Mouse (Mus musculus) erythroblast, embryonic 14.5 days (primary cell): ENCODE data around the gene Spef2. TPM values are rescaled to one million over a fixed set of nuclear protein-coding genes. Genes with fewer than 3 reads are reported as not detected.
"Not testable (repeated sequence)": the region's sequence is repeated elsewhere in the genome, so short reads cannot be mapped to it uniquely, and the experiment has no call there.

Experiments
- H3K27me3 ChIP-seq: 2 replicates; pipeline ENCODE4 v1.6.1; 2012; ENCODE audit warnings: inconsistent platforms; ENCODE audit not compliant: control insufficient read depth
- H3K36me3 ChIP-seq: 2 replicates; pipeline ENCODE4 v1.6.1; 2012; ENCODE audit warnings: mild to moderate bottlenecking, inconsistent platforms; ENCODE audit not compliant: control insufficient read depth
- H3K4me1 ChIP-seq: 2 replicates; pipeline ENCODE4 v1.6.1; 2012; ENCODE audit warnings: inconsistent platforms; ENCODE audit not compliant: control insufficient read depth
- H3K4me3 ChIP-seq: replicated peaks from 2 replicates; pipeline ENCODE3; 2012; ENCODE audit warnings: moderate library complexity, mild to moderate bottlenecking, inconsistent platforms
- H3K9me3 ChIP-seq: 2 replicates; pipeline ENCODE4 v1.6.1; 2012; ENCODE audit warnings: low read length, inconsistent platforms, mixed read lengths; ENCODE audit not compliant: control insufficient read depth
- GATA1 ChIP-seq: IDR thresholded peaks from 2 replicates; pipeline ENCODE4 v1.6.1; 2012; ENCODE audit warnings: low read length, inconsistent platforms, mixed read lengths
- TAL1 ChIP-seq: IDR thresholded peaks from 3 replicates; pipeline ENCODE4 v1.6.1; 2012; ENCODE audit warnings: low read length, inconsistent platforms, mixed read lengths
- polyA plus RNA-seq: library from polyadenylated mRNA; stranded (reverse); fragments of >175 nt; gene quantifications from 2 replicates; pipeline ENCODE4 v1.2.3, GENCODE M21; 2012

Gene Spef2
- polyA plus RNA-seq, 1 experiment: not detected

- Histone ChIP-seq H3K4me3 (no peak overlapping the region), H3K9me3 (no peaks in the 10 kb centered on the region), H3K27me3 (no peaks in the 10 kb centered on the region), H3K4me1 (no peaks in the 10 kb centered on the region), H3K36me3 (no peaks in the 10 kb centered on the region)
- TF ChIP-seq TAL1 (no peak), GATA1 (no peak)
Observed at GRCm38 (mm10) chr15:9683485-9683884, 65.2 kb downstream of the Spef2 start.

- Histone ChIP-seq H3K4me1 (no peaks in the 10 kb centered on the region), H3K36me3 (no peaks in the 10 kb centered on the region), H3K9me3 (no peaks in the 10 kb centered on the region), H3K4me3 (no peak overlapping the region), H3K27me3 (no peaks in the 10 kb centered on the region)
- TF ChIP-seq TAL1: no peak
- TF ChIP-seq GATA1: no peak
Observed at GRCm38 (mm10) chr15:9677343-9678036, 71.2 kb downstream of the Spef2 start.

GRCm38 (mm10) chr15:9668575-9668974, 80.1 kb downstream of the Spef2 start:
- Histone ChIP-seq H3K27me3 (no peaks in the 10 kb centered on the region), H3K4me1 (no peaks in the 10 kb centered on the region), H3K36me3 (no peaks in the 10 kb centered on the region), H3K9me3 (no peaks in the 10 kb centered on the region), H3K4me3 (no peak overlapping the region)
- TF ChIP-seq TAL1: no peak
- TF ChIP-seq GATA1: no peak

- H3K27me3 ChIP-seq, H3K4me1 ChIP-seq, H3K36me3 ChIP-seq, H3K4me3 ChIP-seq, H3K9me3 ChIP-seq: not testable (repeated sequence)
Observed at GRCm38 (mm10) chr15:9664948-9665347, 83.7 kb downstream of the Spef2 start.

GRCm38 (mm10) chr15:9661215-9661614, 87.5 kb downstream of the Spef2 start:
- Histone ChIP-seq H3K4me3 (no peak overlapping the region), H3K9me3 (no peaks in the 10 kb centered on the region), H3K4me1 (no peaks in the 10 kb centered on the region), H3K36me3 (no peaks in the 10 kb centered on the region), H3K27me3 (no peaks in the 10 kb centered on the region)
- TF ChIP-seq TAL1 (no peak), GATA1 (no peak)

- H3K4me3 ChIP-seq: no peak overlapping the region
- no peaks in the 10 kb centered on the region for H3K9me3 ChIP-seq
- TF ChIP-seq GATA1 (no peak), TAL1 (no peak)
- no peaks in the 10 kb centered on the region for H3K4me1 ChIP-seq
- H3K36me3 ChIP-seq: no peaks in the 10 kb centered on the region
- no peaks in the 10 kb centered on the region for H3K27me3 ChIP-seq
Observed at GRCm38 (mm10) chr15:9634471-9634870, 114.2 kb downstream of the Spef2 start.

GRCm38 (mm10) chr15:9631657-9632056, 117.0 kb downstream of the Spef2 start:
- H3K4me1 ChIP-seq: no peaks in the 10 kb centered on the region
- TF ChIP-seq GATA1: no peak
- TF ChIP-seq TAL1: no peak
- no peak overlapping the region for H3K4me3 ChIP-seq
- no peaks in the 10 kb centered on the region for H3K36me3 ChIP-seq
- H3K9me3 ChIP-seq: no peaks in the 10 kb centered on the region
- no peaks in the 10 kb centered on the region for H3K27me3 ChIP-seq

GRCm38 (mm10) chr15:9629660-9630059, 119.0 kb downstream of the Spef2 start:
- Histone ChIP-seq H3K4me3 (no peak overlapping the region), H3K9me3 (no peaks in the 10 kb centered on the region), H3K36me3 (no peaks in the 10 kb centered on the region), H3K4me1 (no peaks in the 10 kb centered on the region), H3K27me3 (no peaks in the 10 kb centered on the region)
- TF ChIP-seq GATA1 (no peak), TAL1 (no peak)

GRCm38 (mm10) chr15:9624619-9625018, 124.0 kb downstream of the Spef2 start:
- no peaks in the 10 kb centered on the region for H3K4me1 ChIP-seq
- H3K9me3 ChIP-seq: no peaks in the 10 kb centered on the region
- H3K36me3 ChIP-seq: no peaks in the 10 kb centered on the region
- no peak for TF ChIP-seq GATA1
- TF ChIP-seq TAL1: no peak
- H3K4me3 ChIP-seq: no peak overlapping the region
- no peaks in the 10 kb centered on the region for H3K27me3 ChIP-seq

- H3K4me3 ChIP-seq: no peak overlapping the region
- H3K27me3 ChIP-seq: no peaks in the 10 kb centered on the region
- no peaks in the 10 kb centered on the region for H3K9me3 ChIP-seq
- H3K36me3 ChIP-seq: no peaks in the 10 kb centered on the region
- TF ChIP-seq TAL1: no peak
- TF ChIP-seq GATA1: no peak
- H3K4me1 ChIP-seq: no peaks in the 10 kb centered on the region
Observed at GRCm38 (mm10) chr15:9608177-9608576, 140.5 kb downstream of the Spef2 start.
